Mouse (Mus musculus): ENCODE results near the gene Ubr3.
"Not testable (repeated sequence)": the region's sequence is repeated elsewhere in the genome, so short reads cannot be mapped to it uniquely, and the experiment has no call there.

The Ubr3 gene

GRCm38 (mm10) chr2:69912801-69913200 lies 15.8 kb downstream of the Ubr3 start:
- no peak for DNase-seq (ENCODE audit: low spot score)

- no peak for DNase-seq (ENCODE audit: low spot score)
Measured at GRCm38 (mm10) chr2:69917301-69917700, 20.3 kb downstream of the Ubr3 start.

GRCm38 (mm10) chr2:69924943-69925342 lies 27.9 kb downstream of the Ubr3 start:
- DNase-seq (ENCODE audit: low spot score), result no peak

GRCm38 (mm10) chr2:69936331-69936730 lies 39.3 kb downstream of the Ubr3 start:
- no peak for DNase-seq (ENCODE audit: low spot score)

- DNase-seq (ENCODE audit: low spot score), result no peak
Measured at GRCm38 (mm10) chr2:69939226-69939625, 42.2 kb downstream of the Ubr3 start.

GRCm38 (mm10) chr2:69939649-69940048 lies 42.6 kb downstream of the Ubr3 start:
- no peak for DNase-seq (ENCODE audit: low spot score)

- no peak for DNase-seq (ENCODE audit: low spot score)
Measured at GRCm38 (mm10) chr2:69941391-69942030, 44.5 kb downstream of the Ubr3 start.

- DNase-seq (ENCODE audit: low spot score), result no peak
Measured at GRCm38 (mm10) chr2:69952849-69953248, 55.8 kb downstream of the Ubr3 start.

GRCm38 (mm10) chr2:69955635-69956034 lies 58.6 kb downstream of the Ubr3 start:
- DNase-seq (ENCODE audit: low spot score), result no peak

- no peak for DNase-seq (ENCODE audit: low spot score)
Measured at GRCm38 (mm10) chr2:69957622-69958021, 60.6 kb downstream of the Ubr3 start.

GRCm38 (mm10) chr2:69974896-69975295 lies 77.8 kb downstream of the Ubr3 start:
- no peak for DNase-seq (ENCODE audit: low spot score)

GRCm38 (mm10) chr2:69989224-69989623 lies 92.2 kb downstream of the Ubr3 start:
- DNase-seq (ENCODE audit: low spot score), result no peak

- no peak for DNase-seq (ENCODE audit: low spot score)
Measured at GRCm38 (mm10) chr2:69990647-69991046, 93.6 kb downstream of the Ubr3 start.

GRCm38 (mm10) chr2:69994082-69994736 lies 97.2 kb downstream of the Ubr3 start:
- not testable (repeated sequence) for DNase-seq (ENCODE audit: low spot score)

- no peak for DNase-seq (ENCODE audit: low spot score)
Measured at GRCm38 (mm10) chr2:69994779-69995178, 97.7 kb downstream of the Ubr3 start.

- DNase-seq (ENCODE audit: low spot score), result no peak
Measured at GRCm38 (mm10) chr2:69999097-69999770, 102.2 kb downstream of the Ubr3 start.

GRCm38 (mm10) chr2:70000316-70000715 lies 103.3 kb downstream of the Ubr3 start:
- no peak for DNase-seq (ENCODE audit: low spot score)

- DNase-seq (ENCODE audit: low spot score), result no peak
Measured at GRCm38 (mm10) chr2:70006492-70006891, 109.4 kb downstream of the Ubr3 start.

GRCm38 (mm10) chr2:70012941-70013340 lies 115.9 kb downstream of the Ubr3 start:
- no peak for DNase-seq (ENCODE audit: low spot score)

GRCm38 (mm10) chr2:70018236-70018635 lies 121.2 kb downstream of the Ubr3 start:
- DNase-seq (ENCODE audit: low spot score), result no peak

- no peak for DNase-seq (ENCODE audit: low spot score)
Measured at GRCm38 (mm10) chr2:70024454-70024853, 127.4 kb downstream of the Ubr3 start.

- no peak for DNase-seq (ENCODE audit: low spot score)
Measured at GRCm38 (mm10) chr2:70025711-70026110, 128.7 kb downstream of the Ubr3 start.

GRCm38 (mm10) chr2:70031472-70031871 lies 134.4 kb downstream of the Ubr3 start:
- DNase-seq (ENCODE audit: low spot score), result no peak
